Mouse (Mus musculus): ENCODE data around the gene Itpk1. TPM values are rescaled to one million over a fixed set of nuclear protein-coding genes. Genes with fewer than 3 reads are reported as not detected.

Itpk1 gene
- polyA plus RNA-seq, 1 experiment from 2014 or later, result 21.9 TPM

DNA sequence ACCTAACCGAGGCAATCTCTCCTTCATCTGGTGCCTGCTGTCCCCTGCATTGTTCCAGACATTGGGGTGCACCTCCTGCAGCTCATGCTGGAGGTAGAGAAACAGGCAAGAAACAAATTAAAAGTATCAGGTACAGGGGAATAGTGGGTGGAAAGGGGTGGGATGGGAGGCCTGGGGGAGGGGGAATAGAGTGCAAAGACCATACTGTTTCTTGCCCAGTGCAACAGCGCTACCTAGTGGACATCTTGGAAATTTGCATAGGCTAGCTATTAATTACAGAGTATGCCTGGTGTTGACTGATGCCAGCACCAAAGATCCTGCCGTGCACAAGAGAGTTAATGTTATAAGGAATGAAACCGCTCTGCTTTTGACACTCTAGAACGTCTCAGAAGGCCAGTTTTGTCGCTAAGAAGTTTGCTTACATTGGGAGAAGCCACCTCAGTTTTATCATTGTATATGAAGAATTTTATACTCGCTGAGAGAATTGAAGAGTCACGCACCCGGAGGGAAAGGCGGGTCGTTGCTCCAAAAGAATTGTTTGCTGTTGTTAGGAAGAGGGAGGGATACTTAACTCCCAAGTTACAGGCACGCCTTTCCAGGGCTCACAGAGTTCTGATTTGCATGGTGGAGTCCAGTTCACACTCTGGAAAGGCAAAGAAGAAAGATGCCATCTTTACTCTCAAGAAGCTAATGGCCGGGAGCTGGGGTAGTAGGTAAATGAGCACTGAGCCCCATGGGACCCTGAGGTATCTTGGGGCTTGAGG, 15.0 kb upstream of the Itpk1 start:
- H3K27me3 ChIP-seq (ENCODE audit: control insufficient read depth, insufficient read depth, low read length), result no peaks in the 10 kb centered on the region
- no peaks in the 10 kb centered on the region for H3K9me3 ChIP-seq (replicated peaks; ENCODE audit: control insufficient read depth, low read length)
- no peak overlapping the region for H3K27ac ChIP-seq (ENCODE audit: low read length)
- peak overlapping the region; percentile 39 for H3K4me2 ChIP-seq (ENCODE audit: low read depth, low read length)
- 20% methylated on average over 13 of the region's 13 CpGs for WGBS
- H3K4me3 ChIP-seq (replicated peaks; ENCODE audit: low read length), result no peak overlapping the region
- H3K36me3 ChIP-seq (ENCODE audit: control insufficient read depth, insufficient read depth, low read length), result no peaks in the 10 kb centered on the region
- no peaks in the 10 kb centered on the region for H3K4me1 ChIP-seq (ENCODE audit: control insufficient read depth, insufficient read depth, low read length)
- peak; percentile 71 for ATAC-seq (ENCODE audit: insufficient read depth, low FRiP score)
- H3K9ac ChIP-seq (ENCODE audit: low read length), result 0 out of 2 replicates have a peak overlapping the region, but pooled peaks have one; percentile 12

- no peaks in the 10 kb centered on the region for H3K27me3 ChIP-seq (ENCODE audit: control insufficient read depth, insufficient read depth, low read length)
- 74% methylated on average over 10 of the region's 10 CpGs for WGBS
- no peak overlapping the region for H3K4me2 ChIP-seq (ENCODE audit: low read depth, low read length)
- no peaks in the 10 kb centered on the region for H3K36me3 ChIP-seq (ENCODE audit: control insufficient read depth, insufficient read depth, low read length)
- no peaks in the 10 kb centered on the region for H3K4me1 ChIP-seq (ENCODE audit: control insufficient read depth, insufficient read depth, low read length)
- no peak overlapping the region for H3K9ac ChIP-seq (ENCODE audit: low read length)
- no peak overlapping the region for H3K4me3 ChIP-seq (replicated peaks; ENCODE audit: low read length)
- no peak for ATAC-seq (ENCODE audit: insufficient read depth, low FRiP score)
- H3K9me3 ChIP-seq (replicated peaks; ENCODE audit: control insufficient read depth, low read length), result no peaks in the 10 kb centered on the region
- no peak overlapping the region for H3K27ac ChIP-seq (ENCODE audit: low read length)
Observed at GRCm38 (mm10) chr12:102714654-102715395, 10.1 kb upstream of the Itpk1 start.

DNA sequence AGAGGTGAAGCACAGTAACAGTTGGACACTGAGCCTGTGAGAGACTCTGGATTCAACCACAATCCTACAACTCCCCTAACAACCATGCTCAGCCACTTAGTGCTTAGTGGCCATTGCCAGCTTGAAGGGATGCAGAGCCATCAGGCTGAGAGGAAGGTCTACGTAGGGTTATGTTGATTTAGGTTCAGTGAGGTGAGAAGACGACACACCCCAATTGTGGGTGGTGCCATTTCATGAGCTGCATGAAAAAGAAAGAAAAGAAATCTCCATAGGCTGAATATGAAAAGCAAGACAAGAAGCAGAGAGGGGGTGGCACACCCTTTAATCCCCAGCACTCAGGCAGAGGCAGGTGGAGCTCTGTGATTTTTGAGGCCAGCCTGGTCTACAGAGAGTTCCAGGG, 9.4 kb upstream of the Itpk1 start:
- H3K27ac ChIP-seq (ENCODE audit: low read length), result no peak overlapping the region
- WGBS, result 38% methylated on average over 2 of the region's 2 CpGs

GRCm38 (mm10) chr12:102713153-102713865, 8.6 kb upstream of the Itpk1 start:
- H3K36me3 ChIP-seq (ENCODE audit: control insufficient read depth, insufficient read depth, low read length), result no peaks in the 10 kb centered on the region
- no peak overlapping the region for H3K27ac ChIP-seq (ENCODE audit: low read length)
- H3K4me2 ChIP-seq (ENCODE audit: low read depth, low read length), result no peak overlapping the region
- no peaks in the 10 kb centered on the region for H3K27me3 ChIP-seq (ENCODE audit: control insufficient read depth, insufficient read depth, low read length)
- H3K4me1 ChIP-seq (ENCODE audit: control insufficient read depth, insufficient read depth, low read length), result no peaks in the 10 kb centered on the region
- 65% methylated on average over 20 of the region's 20 CpGs for WGBS
- no peak overlapping the region for H3K9ac ChIP-seq (ENCODE audit: low read length)
- ATAC-seq (ENCODE audit: insufficient read depth, low FRiP score), result no peak
- no peak overlapping the region for H3K4me3 ChIP-seq (replicated peaks; ENCODE audit: low read length)
- no peaks in the 10 kb centered on the region for H3K9me3 ChIP-seq (replicated peaks; ENCODE audit: control insufficient read depth, low read length)

More for the DNA sequence above, 9.4 kb upstream of the Itpk1 start:
- Histone ChIP-seq H3K36me3 (ENCODE audit: control insufficient read depth, insufficient read depth, low read length) (no peaks in the 10 kb centered on the region), H3K4me1 (ENCODE audit: control insufficient read depth, insufficient read depth, low read length) (no peaks in the 10 kb centered on the region), H3K4me2 (ENCODE audit: low read depth, low read length) (no peak overlapping the region), H3K4me3 (replicated peaks; ENCODE audit: low read length) (no peak overlapping the region), H3K9me3 (replicated peaks; ENCODE audit: control insufficient read depth, low read length) (no peaks in the 10 kb centered on the region), H3K9ac (ENCODE audit: low read length) (no peak overlapping the region), H3K27me3 (ENCODE audit: control insufficient read depth, insufficient read depth, low read length) (no peaks in the 10 kb centered on the region)
- ATAC-seq (ENCODE audit: insufficient read depth, low FRiP score), result no peak

GRCm38 (mm10) chr12:102710851-102711375, 6.2 kb upstream of the Itpk1 start:
- ATAC-seq (ENCODE audit: insufficient read depth, low FRiP score), result no peak
- Histone ChIP-seq H3K4me3 (replicated peaks; ENCODE audit: low read length) (no peak overlapping the region), H3K9ac (ENCODE audit: low read length) (no peak overlapping the region), H3K27ac (ENCODE audit: low read length) (no peak overlapping the region), H3K27me3 (ENCODE audit: control insufficient read depth, insufficient read depth, low read length) (no peaks in the 10 kb centered on the region), H3K4me2 (ENCODE audit: low read depth, low read length) (no peak overlapping the region), H3K4me1 (ENCODE audit: control insufficient read depth, insufficient read depth, low read length) (peaks cover under 1% of the 10 kb centered on the region), H3K36me3 (ENCODE audit: control insufficient read depth, insufficient read depth, low read length) (no peaks in the 10 kb centered on the region), H3K9me3 (replicated peaks; ENCODE audit: control insufficient read depth, low read length) (no peaks in the 10 kb centered on the region)
- 66% methylated on average over 4 of the region's 4 CpGs for WGBS

DNA sequence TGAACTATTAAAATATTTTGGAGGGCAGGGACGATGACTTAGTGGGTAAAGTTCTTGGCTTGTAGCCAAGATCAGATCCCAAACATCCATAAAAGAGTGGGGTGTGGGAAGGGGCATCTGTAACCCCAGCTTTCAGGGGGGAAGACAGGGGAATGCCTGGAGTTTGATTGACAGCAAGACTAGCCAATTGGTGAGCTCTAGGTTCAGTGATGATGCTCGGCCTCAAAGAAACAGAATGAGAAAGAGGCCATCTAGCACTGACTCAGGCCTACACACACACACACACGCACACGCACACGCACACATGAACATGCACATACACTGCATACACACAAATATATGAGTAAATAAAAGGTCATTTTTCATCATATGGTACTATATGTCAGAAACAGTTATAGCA, 5.2 kb upstream of the Itpk1 start:
- WGBS, result 78% methylated on average over 5 of the region's 5 CpGs

DNA sequence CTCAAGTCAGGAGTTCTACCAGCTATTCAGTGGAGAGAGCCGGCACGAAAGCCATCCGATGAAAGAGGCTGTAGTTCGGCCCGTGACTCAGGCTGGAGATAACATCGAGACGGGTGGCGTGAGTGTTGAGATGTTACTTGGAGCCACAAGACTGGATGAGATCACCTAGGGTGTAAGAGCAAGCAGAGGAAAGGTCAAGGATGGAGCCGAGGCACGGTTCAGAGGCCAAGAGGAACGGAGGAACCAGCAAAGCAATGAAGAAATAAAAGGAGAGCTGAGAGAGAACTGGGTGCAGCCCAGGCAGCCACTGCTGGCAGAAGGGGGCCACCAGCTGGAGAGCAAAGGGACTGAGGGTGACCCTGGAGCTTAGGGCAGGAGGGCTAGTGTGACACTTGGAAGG, 3.5 kb upstream of the Itpk1 start:
- H3K9me3 ChIP-seq (replicated peaks; ENCODE audit: control insufficient read depth, low read length), result no peaks in the 10 kb centered on the region
- H3K4me3 ChIP-seq (replicated peaks; ENCODE audit: low read length), result no peak overlapping the region
- H3K36me3 ChIP-seq (ENCODE audit: control insufficient read depth, insufficient read depth, low read length), result no peaks in the 10 kb centered on the region
- no peak overlapping the region for H3K4me2 ChIP-seq (ENCODE audit: low read depth, low read length)
- 68% methylated on average over 11 of the region's 11 CpGs for WGBS
- H3K27me3 ChIP-seq (ENCODE audit: control insufficient read depth, insufficient read depth, low read length), result no peaks in the 10 kb centered on the region
- no peak for ATAC-seq (ENCODE audit: insufficient read depth, low FRiP score)
- H3K9ac ChIP-seq (ENCODE audit: low read length), result peak overlapping the region; percentile 22; the same call in 1 of the 2 replicates
- peak overlapping the region; percentile 36; the same call in 1 of the 2 replicates for H3K27ac ChIP-seq (ENCODE audit: low read length)
- H3K4me1 ChIP-seq (ENCODE audit: control insufficient read depth, insufficient read depth, low read length), result peaks cover 18% of the 10 kb centered on the region

More for the DNA sequence above, 5.2 kb upstream of the Itpk1 start:
- H3K36me3 ChIP-seq (ENCODE audit: control insufficient read depth, insufficient read depth, low read length), result no peaks in the 10 kb centered on the region
- ATAC-seq (ENCODE audit: insufficient read depth, low FRiP score), result no peak
- H3K4me2 ChIP-seq (ENCODE audit: low read depth, low read length), result no peak overlapping the region
- H3K9me3 ChIP-seq (replicated peaks; ENCODE audit: control insufficient read depth, low read length), result no peaks in the 10 kb centered on the region
- no peak overlapping the region for H3K27ac ChIP-seq (ENCODE audit: low read length)
- peaks cover 9% of the 10 kb centered on the region for H3K4me1 ChIP-seq (ENCODE audit: control insufficient read depth, insufficient read depth, low read length)
- H3K9ac ChIP-seq (ENCODE audit: low read length), result no peak overlapping the region
- H3K4me3 ChIP-seq (replicated peaks; ENCODE audit: low read length), result no peak overlapping the region
- no peaks in the 10 kb centered on the region for H3K27me3 ChIP-seq (ENCODE audit: control insufficient read depth, insufficient read depth, low read length)

GRCm38 (mm10) chr12:102706833-102707463, 2.2 kb upstream of the Itpk1 start:
- Histone ChIP-seq H3K4me1 (ENCODE audit: control insufficient read depth, insufficient read depth, low read length) (peaks cover 24% of the 10 kb centered on the region), H3K4me2 (ENCODE audit: low read depth, low read length) (no peak overlapping the region), H3K9ac (ENCODE audit: low read length) (no peak overlapping the region), H3K9me3 (replicated peaks; ENCODE audit: control insufficient read depth, low read length) (no peaks in the 10 kb centered on the region), H3K27ac (ENCODE audit: low read length) (no peak overlapping the region), H3K4me3 (replicated peaks; ENCODE audit: low read length) (no peak overlapping the region), H3K36me3 (ENCODE audit: control insufficient read depth, insufficient read depth, low read length) (no peaks in the 10 kb centered on the region), H3K27me3 (ENCODE audit: control insufficient read depth, insufficient read depth, low read length) (no peaks in the 10 kb centered on the region)
- WGBS, result 88% methylated on average over 10 of the region's 10 CpGs
- no peak for ATAC-seq (ENCODE audit: insufficient read depth, low FRiP score)
